Mouse (Mus musculus): ENCODE data around the gene Sap30l.

DNA sequence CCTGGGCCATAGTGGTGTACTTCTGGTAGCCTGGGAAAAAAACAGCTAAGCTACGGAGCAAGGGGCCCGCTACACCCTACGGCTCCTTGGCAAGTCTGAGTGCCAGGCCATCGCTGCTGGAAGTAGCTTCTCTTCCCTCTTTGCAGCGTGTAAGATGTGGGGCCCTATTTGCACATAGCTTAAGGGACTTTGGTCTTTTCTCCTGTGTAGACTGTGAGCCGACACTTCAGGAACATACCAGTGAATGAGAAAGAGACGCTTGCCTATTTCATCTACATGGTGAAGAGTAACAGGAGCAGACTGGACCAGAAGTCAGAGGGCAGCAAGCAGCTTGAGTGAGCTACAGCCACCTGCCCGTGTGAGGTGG is 8.3 kb downstream of the Sap30l start:
- no peak for TF ChIP-seq CTCF (IDR thresholded peaks at IDR 0.05; ENCODE audit: control insufficient read depth, insufficient read depth, low read length)
- no peak for TF ChIP-seq POLR2A (IDR thresholded peaks at IDR 0.05; ENCODE audit: borderline replicate concordance, control insufficient read depth, low read depth, low read length)

Measured in bone marrow, adult 2 months (tissue).